Mouse (Mus musculus) MEL (cell line): ENCODE data around the gene Trmt61a. TPM values are rescaled to one million over a fixed set of nuclear protein-coding genes. Genes with fewer than 3 reads are reported as not detected.
A peak's percentile ranks its signal among the peaks of the same experiment; 100 is the strongest.

Experiments
- DNase-seq: peaks from one replicate; pipeline ENCODE4 v3.0.0; 2011; ENCODE audit warnings: low read depth, low spot score
- H3K27ac ChIP-seq: 2 replicates; pipeline ENCODE4 v1.5.1; 2012; ENCODE audit warnings: low read depth, mild to moderate bottlenecking, control low read depth, low read length, moderate library complexity; ENCODE audit not compliant: control insufficient read depth
- H3K27me3 ChIP-seq, 2 experiments: fragments of 150-350 bp in 1 of 2; sonication (generic) in 1 of 2; 2 replicates each; pipeline ENCODE4 v1.6.1; 2012; ENCODE audit warnings: low read length in 2 of 2, mild to moderate bottlenecking in 2 of 2, improper control_type of control experiment in 1 of 2, moderate library complexity in 1 of 2; ENCODE audit not compliant: insufficient read depth in 2 of 2, control insufficient read depth in 1 of 2
- H3K36me3 ChIP-seq, 2 experiments: 2 replicates each; pipeline ENCODE4 v1.6.1; 2012 to 2014; ENCODE audit warnings: low read length in 2 of 2, improper control_type of control experiment in 1 of 2, inconsistent platforms in 1 of 2, mild to moderate bottlenecking in 1 of 2; ENCODE audit not compliant: insufficient read depth in 2 of 2, control insufficient read depth in 1 of 2
- H3K4me1 ChIP-seq, 2 experiments: fragments of 150-350 bp in 1 of 2; sonication (generic) in 1 of 2; 2 replicates each; pipeline ENCODE4 v1.6.1; 2012; ENCODE audit warnings: low read length in 2 of 2, improper control_type of control experiment in 1 of 2, mild to moderate bottlenecking in 1 of 2; ENCODE audit not compliant: insufficient read depth in 2 of 2, control insufficient read depth in 1 of 2
- H3K4me3 ChIP-seq, 2 experiments: fragments of 150-350 bp in 1 of 2; sonication (generic) in 1 of 2; 2 replicates each; pipeline ENCODE4 v1.5.1; 2012; ENCODE audit warnings: low read depth in 2 of 2, low read length in 2 of 2, mild to moderate bottlenecking in 2 of 2, moderate library complexity in 2 of 2, control low read depth in 1 of 2, improper control_type of control experiment in 1 of 2; ENCODE audit not compliant: control insufficient read depth in 1 of 2, insufficient read depth in 1 of 2
- H3K79me2 ChIP-seq: 2 replicates; pipeline ENCODE4 v1.6.1; 2012; ENCODE audit warnings: mild to moderate bottlenecking, low read length, moderate library complexity; ENCODE audit not compliant: control insufficient read depth, poor library complexity, insufficient read depth
- H3K9ac ChIP-seq: 2 replicates; pipeline ENCODE4 v1.6.1; 2012; ENCODE audit warnings: low read depth, mild to moderate bottlenecking, control low read depth, low read length, moderate library complexity; ENCODE audit not compliant: control insufficient read depth, poor library complexity, severe bottlenecking
- H3K9me3 ChIP-seq: fragments of 150-350 bp; sonication (generic); replicated peaks from 2 replicates; pipeline ENCODE4 v1.6.1; 2012; ENCODE audit warnings: mild to moderate bottlenecking, low read length, improper control_type of control experiment, moderate library complexity; ENCODE audit not compliant: insufficient read depth
- BHLHE40 ChIP-seq: IDR thresholded peaks from 2 replicates; pipeline ENCODE4 v1.6.1; 2012; ENCODE audit warnings: low read depth, mild to moderate bottlenecking, inconsistent platforms, low read length, improper control_type of control experiment, borderline replicate concordance
- CHD2 ChIP-seq: IDR thresholded peaks from 2 replicates; pipeline ENCODE4 v1.6.1; 2011; ENCODE audit warnings: low read length, improper control_type of control experiment
- E2F4 ChIP-seq: IDR thresholded peaks from 2 replicates; pipeline ENCODE4 v1.6.1; 2011; ENCODE audit warnings: low read depth, low read length, improper control_type of control experiment, borderline replicate concordance
- EP300 ChIP-seq, 2 experiments: IDR thresholded peaks; 2 replicates each; pipeline ENCODE4 v1.6.1; 2011; ENCODE audit warnings: improper control_type of control experiment in 2 of 2, low read length in 2 of 2, low read depth in 1 of 2, mild to moderate bottlenecking in 1 of 2
- HCFC1 ChIP-seq: IDR thresholded peaks from 2 replicates; pipeline ENCODE4 v1.6.1; 2012; ENCODE audit warnings: low read depth, mild to moderate bottlenecking, inconsistent platforms, low read length, improper control_type of control experiment, moderate library complexity
- MAFK ChIP-seq: IDR thresholded peaks from 2 replicates; pipeline ENCODE4 v1.6.1; 2011; ENCODE audit warnings: low read depth, mild to moderate bottlenecking, low read length, improper control_type of control experiment, borderline replicate concordance
- MEF2A ChIP-seq: IDR thresholded peaks from 2 replicates; pipeline ENCODE4 v1.6.1; 2014; ENCODE audit warnings: low read depth, mild to moderate bottlenecking, inconsistent platforms, low read length, improper control_type of control experiment; ENCODE audit not compliant: poor library complexity, insufficient replicate concordance, severe bottlenecking; ENCODE audit errors: extremely low read depth
- MXI1 ChIP-seq: IDR thresholded peaks from 2 replicates; pipeline ENCODE4 v1.6.1; 2011; ENCODE audit warnings: mild to moderate bottlenecking, low read depth, low read length, improper control_type of control experiment
- MYB ChIP-seq: IDR thresholded peaks from 2 replicates; pipeline ENCODE4 v1.6.1; 2011; ENCODE audit warnings: mild to moderate bottlenecking, low read depth, low read length, improper control_type of control experiment
- MYC ChIP-seq: IDR thresholded peaks from 2 replicates; pipeline ENCODE4 v1.6.1; 2011; ENCODE audit warnings: low read depth, mild to moderate bottlenecking, low read length, improper control_type of control experiment, moderate library complexity
- NELFE ChIP-seq: IDR thresholded peaks from 2 replicates; pipeline ENCODE4 v1.6.1; 2011; ENCODE audit warnings: low read depth, low read length, improper control_type of control experiment
- POLR2AphosphoS2 ChIP-seq: IDR thresholded peaks from 2 replicates; pipeline ENCODE4 v1.6.1; 2011; ENCODE audit warnings: low read length, improper control_type of control experiment
- POLR2AphosphoS5 ChIP-seq: IDR thresholded peaks from 2 replicates; pipeline ENCODE4 v1.6.1; 2012; ENCODE audit warnings: low read depth, borderline replicate concordance, mild to moderate bottlenecking, inconsistent platforms, low read length, moderate library complexity, mixed read lengths
- RAD21 ChIP-seq: IDR thresholded peaks from 2 replicates; pipeline ENCODE4 v1.6.1; 2011; ENCODE audit warnings: mild to moderate bottlenecking, low read depth, low read length, improper control_type of control experiment
- SMC3 ChIP-seq: IDR thresholded peaks from 2 replicates; pipeline ENCODE4 v1.6.1; 2011; ENCODE audit warnings: low read depth, low read length, improper control_type of control experiment
- TAL1 ChIP-seq: IDR thresholded peaks from 2 replicates; pipeline ENCODE4 v1.6.1; 2012; ENCODE audit warnings: mild to moderate bottlenecking, inconsistent platforms, low read length, moderate library complexity, mixed read lengths
- USF1 ChIP-seq: IDR thresholded peaks from 2 replicates; pipeline ENCODE4 v1.6.1; 2014; ENCODE audit warnings: low read depth, mild to moderate bottlenecking, inconsistent platforms, low read length, improper control_type of control experiment, moderate library complexity
- ZKSCAN1 ChIP-seq: IDR thresholded peaks from 2 replicates; pipeline ENCODE4 v1.6.1; 2012; ENCODE audit warnings: low read depth, mild to moderate bottlenecking, inconsistent platforms, low read length, improper control_type of control experiment, moderate library complexity
- ZMIZ1 ChIP-seq: IDR thresholded peaks from 2 replicates; pipeline ENCODE4 v1.6.1; 2012; ENCODE audit warnings: low read depth, mild to moderate bottlenecking, inconsistent platforms, low read length, improper control_type of control experiment, moderate library complexity
- polyA plus RNA-seq, 2 experiments: library from polyadenylated mRNA; stranded (reverse) in 1 of 2; unstranded in 1 of 2; fragments of >175 nt in 1 of 2; fragments of >200 nt in 1 of 2; gene quantifications; 2 replicates each; pipeline versions ENCODE4 v1.2.1 to v1.2.4; 2012; ENCODE audit warnings: low replicate concordance in 2 of 2, low read depth in 1 of 2; ENCODE audit not compliant: insufficient read length in 2 of 2, insufficient read depth in 1 of 2, missing spikeins in 1 of 2
- total RNA-seq: library from RNA; depleted of rRNA; stranded (reverse); fragments of 300-350 nt; gene quantifications from 2 replicates; pipeline ENCODE4 v1.2.3, GENCODE M21; 2012

Gene Trmt61a
- total and polyA plus RNA-seq, 3 experiments = 41.4 to 77.5 TPM; not detected in 1

- no peaks in the 10 kb centered on the region for H3K36me3 ChIP-seq
- H3K9me3 ChIP-seq = no peaks in the 10 kb centered on the region
- H3K4me3 ChIP-seq = no peak overlapping the region
- no peak for DNase-seq
- H3K27ac ChIP-seq = no peak overlapping the region
- H3K4me1 ChIP-seq = no peaks in the 10 kb centered on the region
- no peak overlapping the region for H3K9ac ChIP-seq
- TF ChIP-seq POLR2AphosphoS2 (0 out of 2 replicates have a peak, but pooled peaks have one; percentile 32), MYC (no peak), NELFE (no peak)
- H3K79me2 ChIP-seq = no peaks in the 10 kb centered on the region
- H3K27me3 ChIP-seq = no peaks in the 10 kb centered on the region
These were observed 8.5 kb downstream of the Trmt61a start for GRCm38 (mm10) chr12:111686390-111686789.

GRCm38 (mm10) chr12:111687350-111688068 is 9.6 kb downstream of the Trmt61a start:
- H3K9ac ChIP-seq = no peak overlapping the region
- DNase-seq = no peak
- no peaks in the 10 kb centered on the region for H3K36me3 ChIP-seq
- H3K79me2 ChIP-seq = no peaks in the 10 kb centered on the region
- TF ChIP-seq USF1 (no peak), RAD21 (no peak), MEF2A (no peak), TAL1 (no peak), BHLHE40 (no peak), ZMIZ1 (no peak), EP300 (IDR thresholded peaks at IDR 0.05; ENCODE audit: low read depth in 1 of 2, low read length in 2 of 2) (no peak), CHD2 (no peak), MYC (no peak), MXI1 (no peak), MAFK (no peak), E2F4 (no peak), NELFE (no peak)
- H3K27ac ChIP-seq = no peak overlapping the region
- no peaks in the 10 kb centered on the region for H3K4me1 ChIP-seq
- no peaks in the 10 kb centered on the region for H3K9me3 ChIP-seq
- H3K4me3 ChIP-seq = no peak overlapping the region
- H3K27me3 ChIP-seq = no peaks in the 10 kb centered on the region

GRCm38 (mm10) chr12:111688069-111688428 is 10.1 kb downstream of the Trmt61a start:
- Histone ChIP-seq H3K4me3 (no peak overlapping the region), H3K27me3 (no peaks in the 10 kb centered on the region)
- TF ChIP-seq SMC3 = no peak
- TF ChIP-seq ZKSCAN1 = no peak
- TF ChIP-seq POLR2AphosphoS5 = no peak
- no peak for TF ChIP-seq MYB
- TF ChIP-seq RAD21 = no peak
- TF ChIP-seq HCFC1 = no peak
- no peak for TF ChIP-seq NELFE
- no peak for TF ChIP-seq TAL1

More at GRCm38 (mm10) chr12:111688069-111688428, 10.1 kb downstream of the Trmt61a start:
- no peaks in the 10 kb centered on the region for H3K36me3 ChIP-seq
- H3K27ac ChIP-seq = no peak overlapping the region
- no peaks in the 10 kb centered on the region for H3K79me2 ChIP-seq
- H3K4me1 ChIP-seq = no peaks in the 10 kb centered on the region
- no peak overlapping the region for H3K9ac ChIP-seq
- no peak for DNase-seq
- no peaks in the 10 kb centered on the region for H3K9me3 ChIP-seq
